Mouse (Mus musculus) intestine, postnatal 0 days (tissue): Measurements from ENCODE around the gene Hsd17b12. TPM values are rescaled to one million over a fixed set of nuclear protein-coding genes. Genes with fewer than 3 reads are reported as not detected.
A peak's percentile ranks its signal among the peaks of the same experiment; 100 is the strongest.

Source experiments
- ATAC-seq: fragments of 200-750 bp; cut with Nextera tagmentation; 2 replicates; pipeline ENCODE4 v1.8.0; 2017; ENCODE audit warnings: mild to moderate bottlenecking, moderate TSS enrichment, moderate library complexity
- H3K27ac ChIP-seq: fragments of 300-500 bp; sonication (generic); 2 replicates; pipeline ENCODE4 v1.5.1; 2014; ENCODE audit warnings: mild to moderate bottlenecking, low read depth, low read length, moderate library complexity
- H3K27me3 ChIP-seq: fragments of 300-500 bp; sonication (generic); replicated peaks from 2 replicates; pipeline ENCODE4 v1.6.1; 2014; ENCODE audit warnings: low read length, mixed read lengths; ENCODE audit not compliant: control insufficient read depth, insufficient read depth
- H3K36me3 ChIP-seq: fragments of 300-500 bp; sonication (generic); 2 replicates; pipeline ENCODE4 v1.6.1; 2014; ENCODE audit warnings: mild to moderate bottlenecking, moderate library complexity; ENCODE audit not compliant: control insufficient read depth, insufficient read depth
- H3K4me1 ChIP-seq: fragments of 300-500 bp; sonication (generic); replicated peaks from 2 replicates; pipeline ENCODE4 v1.6.1; 2014; ENCODE audit warnings: antibody characterized with exemption, low read length, mixed read lengths; ENCODE audit not compliant: control insufficient read depth, insufficient read depth
- H3K4me2 ChIP-seq: fragments of 300-500 bp; sonication (generic); replicated peaks from 2 replicates; pipeline ENCODE4 v1.6.1; 2014; ENCODE audit warnings: low read depth, mild to moderate bottlenecking, moderate library complexity
- H3K4me3 ChIP-seq: fragments of 300-500 bp; sonication (generic); 2 replicates; pipeline ENCODE4 v1.5.1; 2014; ENCODE audit warnings: low read depth, low read length
- H3K9ac ChIP-seq: fragments of 300-500 bp; sonication (generic); 2 replicates; pipeline ENCODE4 v1.6.1; 2014; ENCODE audit warnings: mild to moderate bottlenecking, low read depth, low read length
- H3K9me3 ChIP-seq: fragments of 300-500 bp; sonication (generic); 2 replicates; pipeline ENCODE4 v1.6.1; 2016; ENCODE audit warnings: mixed run types; ENCODE audit not compliant: control insufficient read depth
- CTCF ChIP-seq: sonication (generic); IDR thresholded peaks from 2 replicates; pipeline ENCODE4 v1.5.1; 2016; ENCODE audit warnings: low read depth, mild to moderate bottlenecking, control low read depth, antibody characterized with exemption, moderate library complexity
- WGBS: fragments of 180-500 bp; shearing (Covaris S2); extraction: QIAGEN DNeasy Blood & Tissue Kit; methylation state at CpG from one replicate; pipeline ENCODE4 v1.1.7; 2014; 5-methylcytosine and 5-hydroxymethylcytosine counted together
- polyA plus RNA-seq: library from polyadenylated mRNA; unstranded; fragments of >200 nt; fragmentation: Nextera tagmentation; extraction: Ambion mirVana; gene quantifications from 2 replicates; pipeline ENCODE4 v1.2.1, GENCODE M21; 2015

The Hsd17b12 gene
- polyA plus RNA-seq, 1 experiment from 2014 or later: 95.4 TPM

DNA sequence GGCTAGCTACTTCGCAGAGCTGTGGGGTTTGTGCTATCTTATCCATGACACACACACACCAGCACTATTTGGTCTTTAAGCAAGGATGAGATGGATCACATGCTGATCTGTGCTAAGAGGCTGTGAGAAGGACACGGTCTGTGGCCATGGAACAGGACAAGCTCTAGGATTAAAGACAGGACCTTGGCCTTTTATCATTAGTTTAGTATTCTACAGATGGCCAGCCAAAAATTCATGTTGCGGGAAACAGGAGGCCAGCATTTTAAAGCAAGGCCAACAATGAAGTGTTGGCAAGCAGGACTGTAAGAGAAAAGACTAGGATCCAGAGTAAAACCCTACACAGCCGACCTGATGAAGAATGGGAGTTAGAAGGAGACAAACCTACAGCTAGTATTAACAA is 95.0 kb downstream of the Hsd17b12 start:
- no peak for TF ChIP-seq CTCF
- Histone ChIP-seq H3K4me1 (no peaks in the 10 kb centered on the region), H3K27ac (no peak overlapping the region), H3K9ac (no peak overlapping the region), H3K4me2 (no peak overlapping the region), H3K36me3 (no peaks in the 10 kb centered on the region; the same call in 1 of the 2 replicates), H3K9me3 (no peaks in the 10 kb centered on the region), H3K4me3 (no peak overlapping the region), H3K27me3 (no peaks in the 10 kb centered on the region)
- WGBS: 88% methylated on average over 4 of the region's 4 CpGs
- ATAC-seq: no peak

DNA sequence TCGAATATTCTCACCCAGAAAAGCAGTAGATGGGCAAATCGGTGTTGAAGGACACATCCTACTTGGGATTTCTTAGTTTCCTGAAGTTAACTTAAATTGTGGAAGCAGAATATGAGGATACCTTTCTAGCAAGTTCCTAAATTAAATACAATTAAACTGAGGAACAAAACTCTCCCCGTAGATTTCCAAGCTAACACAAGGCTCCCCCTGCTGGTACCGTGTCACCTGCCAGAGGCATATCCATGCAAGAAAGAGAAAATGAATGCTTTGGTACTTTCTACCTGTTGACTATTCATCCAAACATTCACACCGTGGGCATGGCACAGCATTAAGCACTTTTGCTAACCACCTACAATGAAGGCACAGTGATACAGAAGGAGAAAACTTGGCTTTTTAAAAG is 98.3 kb downstream of the Hsd17b12 start:
- H3K4me2 ChIP-seq: no peak overlapping the region
- no peak overlapping the region for H3K27ac ChIP-seq
- 78% methylated on average over 5 of the region's 5 CpGs for WGBS
- no peak overlapping the region for H3K4me3 ChIP-seq
- ATAC-seq: no peak
- H3K36me3 ChIP-seq: no peaks in the 10 kb centered on the region
- H3K9ac ChIP-seq: no peak overlapping the region
- no peaks in the 10 kb centered on the region for H3K27me3 ChIP-seq
- H3K4me1 ChIP-seq: no peaks in the 10 kb centered on the region
- peak; percentile 67 for TF ChIP-seq CTCF
- H3K9me3 ChIP-seq: no peaks in the 10 kb centered on the region

DNA sequence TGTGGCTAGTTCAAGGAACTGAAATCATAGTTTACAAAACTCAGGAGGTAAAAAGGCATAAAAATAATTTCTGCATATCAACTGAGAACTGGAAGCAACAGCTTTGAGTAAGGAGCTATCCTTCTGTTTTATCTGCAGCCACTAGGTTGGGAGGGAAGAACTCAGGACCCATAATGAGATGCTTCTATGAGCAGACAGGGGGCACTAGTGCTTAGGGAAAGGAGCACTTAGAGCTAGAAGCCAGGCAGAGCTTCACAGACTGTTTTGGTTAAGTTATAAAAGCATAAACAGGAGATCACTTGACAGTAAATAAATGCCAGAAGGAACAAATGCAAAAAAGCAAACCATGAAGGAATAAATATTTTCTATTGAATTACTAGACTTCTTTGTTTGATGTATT is 103.0 kb downstream of the Hsd17b12 start:
- no peaks in the 10 kb centered on the region for H3K9me3 ChIP-seq
- no peaks in the 10 kb centered on the region for H3K27me3 ChIP-seq
- ATAC-seq: no peak
- no peak overlapping the region for H3K4me2 ChIP-seq
- TF ChIP-seq CTCF: peak; percentile 88
- peaks cover 6% of the 10 kb centered on the region; the same call in 1 of the 2 replicates for H3K36me3 ChIP-seq
- H3K9ac ChIP-seq: no peak overlapping the region
- H3K27ac ChIP-seq: no peak overlapping the region
- no peaks in the 10 kb centered on the region for H3K4me1 ChIP-seq
- no peak overlapping the region for H3K4me3 ChIP-seq

DNA sequence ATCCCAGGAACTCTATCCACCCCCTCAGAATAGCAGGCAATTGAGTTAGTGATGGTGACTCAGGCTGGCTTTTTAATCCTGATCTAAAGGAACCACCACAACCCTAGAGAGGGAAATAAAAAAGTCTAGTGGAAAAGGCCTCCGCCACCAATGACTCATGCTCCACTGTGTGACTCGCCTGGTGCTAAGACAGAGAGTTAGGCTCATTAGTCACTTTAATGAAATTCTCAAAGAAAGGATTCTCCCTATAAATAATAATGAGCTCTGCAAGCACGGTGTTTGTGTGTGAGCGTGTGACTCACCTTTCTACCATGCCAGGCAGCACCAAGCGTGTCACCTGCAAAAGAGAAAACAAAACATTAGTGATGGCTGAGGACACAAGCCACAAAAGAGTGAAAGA is 105.8 kb downstream of the Hsd17b12 start:
- Histone ChIP-seq H3K4me2 (no peak overlapping the region), H3K4me1 (no peaks in the 10 kb centered on the region), H3K27me3 (no peaks in the 10 kb centered on the region), H3K36me3 (peaks cover 6% of the 10 kb centered on the region; the same call in 1 of the 2 replicates), H3K4me3 (no peak overlapping the region), H3K9me3 (no peaks in the 10 kb centered on the region), H3K9ac (no peak overlapping the region), H3K27ac (no peak overlapping the region)
- 89% methylated on average over 5 of the region's 5 CpGs for WGBS
- no peak for TF ChIP-seq CTCF
- no peak for ATAC-seq

DNA sequence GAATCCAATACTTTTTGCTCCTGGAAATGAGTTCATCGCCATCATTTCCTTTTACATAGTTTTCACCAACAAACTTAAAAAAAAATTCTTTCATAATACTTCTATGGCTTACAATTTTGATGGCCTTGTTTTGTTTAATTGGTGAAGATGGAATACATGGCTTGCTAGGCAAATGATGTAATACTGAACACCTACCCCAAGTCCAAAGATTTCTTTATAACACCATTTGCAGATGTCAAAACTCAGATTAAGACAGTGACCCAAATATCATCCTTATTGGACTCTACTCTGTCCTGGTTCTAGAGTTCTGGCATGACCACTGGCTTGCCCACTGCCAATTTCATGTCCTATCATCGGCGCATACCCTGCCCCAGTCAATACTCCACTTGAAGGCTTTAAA is 106.9 kb downstream of the Hsd17b12 start:
- 97% methylated on average over 3 of the region's 3 CpGs for WGBS
- no peaks in the 10 kb centered on the region for H3K27me3 ChIP-seq
- H3K9me3 ChIP-seq: no peaks in the 10 kb centered on the region
- peaks cover 6% of the 10 kb centered on the region; the same call in 1 of the 2 replicates for H3K36me3 ChIP-seq
- H3K4me3 ChIP-seq: no peak overlapping the region
- no peak overlapping the region for H3K27ac ChIP-seq
- no peak overlapping the region for H3K9ac ChIP-seq
- H3K4me1 ChIP-seq: no peaks in the 10 kb centered on the region
- H3K4me2 ChIP-seq: no peak overlapping the region
- no peak for ATAC-seq
- TF ChIP-seq CTCF: no peak

DNA sequence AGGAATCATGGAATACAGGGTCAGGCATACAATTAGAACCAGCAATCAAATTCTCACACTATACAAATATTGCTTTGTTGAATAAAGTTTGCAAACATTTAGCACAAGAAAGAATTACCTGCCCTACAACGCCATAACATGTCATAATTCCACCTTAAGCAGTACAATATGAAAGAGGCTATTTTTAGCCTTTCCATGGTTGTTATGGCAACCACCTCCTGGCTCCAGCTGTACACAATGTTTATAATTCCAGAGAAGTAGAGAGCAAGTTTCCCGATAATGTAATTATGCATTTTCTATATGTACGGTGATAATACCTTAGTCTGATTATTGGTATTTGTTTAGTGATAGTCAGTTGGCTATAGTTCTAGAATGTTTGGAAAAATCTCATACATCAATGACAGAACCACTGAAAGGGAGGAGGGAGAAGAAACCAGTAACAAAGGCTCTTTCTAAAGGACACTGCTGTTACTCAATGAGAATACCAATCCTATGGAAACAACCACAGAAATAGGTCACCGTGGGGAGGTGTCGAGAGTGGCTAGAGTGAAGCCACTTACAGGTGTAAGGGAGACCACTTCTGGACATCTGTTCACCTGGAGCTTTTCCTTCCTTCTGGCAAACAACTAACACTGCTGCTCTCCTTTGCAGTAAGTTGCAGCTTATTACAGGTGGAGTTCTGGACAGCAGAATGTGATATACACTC is 108.1 kb downstream of the Hsd17b12 start:
- no peak overlapping the region for H3K27ac ChIP-seq
- H3K36me3 ChIP-seq: peaks cover 6% of the 10 kb centered on the region; the same call in 1 of the 2 replicates
- peaks cover 4% of the 10 kb centered on the region; the same call in 1 of the 2 replicates for H3K4me1 ChIP-seq
- no peak overlapping the region for H3K4me2 ChIP-seq
- H3K4me3 ChIP-seq: no peak overlapping the region
- no peak for TF ChIP-seq CTCF
- 55% methylated on average over 5 of the region's 5 CpGs for WGBS
- no peak overlapping the region for H3K9ac ChIP-seq
- no peaks in the 10 kb centered on the region for H3K27me3 ChIP-seq
- no peaks in the 10 kb centered on the region for H3K9me3 ChIP-seq
- ATAC-seq: no peak
